Mouse (Mus musculus) liver, embryonic 16.5 days (tissue): ENCODE data around the gene Rpl10-ps3. TPM values are rescaled to one million over a fixed set of nuclear protein-coding genes. Genes with fewer than 3 reads are reported as not detected.

ENCODE experiments used
- polyA plus RNA-seq: library from polyadenylated mRNA; unstranded; fragments of >200 nt; fragmentation: Nextera tagmentation; extraction: Ambion mirVana; gene quantifications from 2 replicates; pipeline ENCODE4 v1.2.1, GENCODE M21; 2015

The Rpl10-ps3 gene
- polyA plus RNA-seq, 1 experiment from 2014 or later = 259 TPM

Other genes with a start within 250 kb of the Rpl10-ps3 start
- 0.27 and 0.51 TPM in 2 replicates for gene Plet1, start 149.6 kb upstream of the Rpl10-ps3 start, polyA plus RNA-seq
- gene Pts, start 183.8 kb upstream of the Rpl10-ps3 start, polyA plus RNA-seq = 30.1 and 30.5 TPM in 2 replicates
- 12.0 and 13.3 TPM in 2 replicates for gene Il18, start 209.9 kb upstream of the Rpl10-ps3 start, polyA plus RNA-seq
- gene Bco2, start 210.2 kb upstream of the Rpl10-ps3 start, polyA plus RNA-seq = 0.50 and 0.87 TPM in 2 replicates
- not detected in 2 replicates for gene Tex12, start 216.4 kb upstream of the Rpl10-ps3 start, polyA plus RNA-seq